Mouse (Mus musculus): ENCODE results near the gene Erfe. TPM values are rescaled to one million over a fixed set of nuclear protein-coding genes. Genes with fewer than 3 reads are reported as not detected.

The Erfe gene
- polyA plus RNA-seq, 1 experiment from 2014 or later, result 1.8 TPM

DNA sequence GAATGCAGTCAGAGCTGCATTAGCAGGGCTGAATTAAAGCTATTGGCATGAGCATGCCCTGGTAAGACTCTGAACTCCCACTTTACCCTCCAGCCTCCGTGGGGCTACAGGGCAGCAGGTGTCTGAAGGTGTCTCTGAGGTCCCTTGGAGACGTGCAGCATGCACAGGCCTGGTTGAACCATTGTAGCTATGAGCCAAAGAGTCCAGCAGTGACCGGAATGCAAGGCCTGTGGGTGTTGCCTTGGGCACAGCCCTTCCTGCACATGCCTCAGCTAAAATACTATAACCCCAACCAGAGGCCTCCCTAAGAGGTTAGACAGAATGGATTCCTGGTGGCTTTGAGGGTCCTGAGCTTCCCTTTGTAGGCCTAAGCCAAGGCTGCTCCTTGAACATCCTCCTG lies 15.0 kb upstream of the Erfe start:
- H3K4me1 ChIP-seq, result no peaks in the 10 kb centered on the region
- H3K4me3 ChIP-seq, result no peak overlapping the region
- H3K27ac ChIP-seq, result no peak overlapping the region
- WGBS, result 80% methylated on average over 3 of the region's 3 CpGs
- no peaks in the 10 kb centered on the region for H3K36me3 ChIP-seq
- peaks cover 16% of the 10 kb centered on the region for H3K27me3 ChIP-seq (ENCODE audit: low read depth, poor library complexity, severe bottlenecking)
- no peaks in the 10 kb centered on the region for H3K9me3 ChIP-seq (replicated peaks)
- DNase-seq (ENCODE audit: low spot score), result no peak

DNA sequence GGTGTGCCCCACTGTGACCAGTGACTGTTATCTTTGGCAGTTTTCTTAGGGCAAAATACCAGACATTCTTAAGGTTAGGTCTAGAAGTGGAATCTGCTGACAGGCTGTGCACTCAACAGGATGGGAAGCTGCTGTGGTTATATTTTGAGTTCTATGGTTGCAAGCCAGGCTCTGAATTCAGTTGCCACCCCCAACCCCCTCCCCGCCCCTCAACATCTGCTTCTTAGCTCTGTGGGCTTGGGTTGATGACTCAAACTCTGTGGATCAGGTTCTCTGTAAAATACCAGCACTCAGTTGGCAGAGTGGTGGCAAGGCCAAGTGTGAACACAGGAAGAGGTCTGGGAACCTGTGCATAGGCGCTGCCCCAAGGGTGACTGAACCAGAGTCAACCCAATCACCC lies 14.0 kb upstream of the Erfe start:
- Histone ChIP-seq H3K9me3 (replicated peaks) (no peaks in the 10 kb centered on the region), H3K4me1 (no peaks in the 10 kb centered on the region), H3K36me3 (no peaks in the 10 kb centered on the region), H3K27ac (no peak overlapping the region), H3K27me3 (ENCODE audit: low read depth, poor library complexity, severe bottlenecking) (peaks cover 5% of the 10 kb centered on the region; the same call in 1 of the 2 replicates), H3K4me3 (no peak overlapping the region)
- no peak for DNase-seq (ENCODE audit: low spot score)
- 86% methylated on average over 2 of the region's 2 CpGs for WGBS

DNA sequence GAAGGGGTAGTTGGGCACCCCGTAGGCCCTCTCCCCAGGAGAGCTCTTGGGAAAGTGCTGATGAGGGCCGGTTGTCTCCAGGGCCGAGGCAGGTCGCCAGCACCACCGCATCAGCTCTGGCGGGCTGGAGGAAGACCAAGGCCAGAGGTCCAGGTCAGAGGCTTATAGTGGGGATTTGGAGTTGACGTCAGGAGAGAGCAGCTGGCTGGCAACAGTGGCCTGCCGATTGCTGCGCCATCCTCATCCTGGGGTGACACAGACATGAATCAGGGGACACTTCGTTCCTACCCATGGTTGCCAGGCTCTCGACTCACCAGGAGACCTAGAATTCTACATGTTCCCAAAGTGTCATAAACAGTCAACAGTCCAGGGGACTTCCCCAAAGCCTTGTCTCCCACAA lies 10.1 kb upstream of the Erfe start:
- Histone ChIP-seq H3K4me1 (no peaks in the 10 kb centered on the region), H3K4me3 (no peak overlapping the region), H3K9me3 (replicated peaks) (no peaks in the 10 kb centered on the region), H3K36me3 (no peaks in the 10 kb centered on the region), H3K27ac (no peak overlapping the region), H3K27me3 (ENCODE audit: low read depth, poor library complexity, severe bottlenecking) (no peaks in the 10 kb centered on the region)
- no peak for DNase-seq (ENCODE audit: low spot score)
- WGBS, result 90% methylated on average over 11 of the region's 11 CpGs

DNA sequence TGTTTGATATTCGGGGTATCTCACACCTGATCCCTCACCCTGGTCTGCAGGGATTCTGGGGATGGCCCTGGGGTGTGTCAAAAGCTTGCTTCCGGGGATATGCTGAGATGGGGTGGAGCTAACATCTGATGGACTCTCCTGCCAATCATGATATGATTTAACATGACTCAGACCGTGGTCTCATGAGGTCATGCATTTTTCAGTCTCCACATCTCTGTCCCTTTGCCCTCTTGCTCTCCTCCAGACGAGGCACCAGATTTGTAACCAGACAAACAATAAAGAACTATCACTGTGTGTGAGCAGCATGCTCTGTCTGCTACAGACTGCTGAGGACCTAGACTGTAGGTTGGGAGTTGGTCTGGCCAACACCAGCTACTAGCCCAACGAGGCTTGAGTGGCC lies 4.1 kb upstream of the Erfe start:
- WGBS, result 85% methylated on average over 5 of the region's 5 CpGs

DNA sequence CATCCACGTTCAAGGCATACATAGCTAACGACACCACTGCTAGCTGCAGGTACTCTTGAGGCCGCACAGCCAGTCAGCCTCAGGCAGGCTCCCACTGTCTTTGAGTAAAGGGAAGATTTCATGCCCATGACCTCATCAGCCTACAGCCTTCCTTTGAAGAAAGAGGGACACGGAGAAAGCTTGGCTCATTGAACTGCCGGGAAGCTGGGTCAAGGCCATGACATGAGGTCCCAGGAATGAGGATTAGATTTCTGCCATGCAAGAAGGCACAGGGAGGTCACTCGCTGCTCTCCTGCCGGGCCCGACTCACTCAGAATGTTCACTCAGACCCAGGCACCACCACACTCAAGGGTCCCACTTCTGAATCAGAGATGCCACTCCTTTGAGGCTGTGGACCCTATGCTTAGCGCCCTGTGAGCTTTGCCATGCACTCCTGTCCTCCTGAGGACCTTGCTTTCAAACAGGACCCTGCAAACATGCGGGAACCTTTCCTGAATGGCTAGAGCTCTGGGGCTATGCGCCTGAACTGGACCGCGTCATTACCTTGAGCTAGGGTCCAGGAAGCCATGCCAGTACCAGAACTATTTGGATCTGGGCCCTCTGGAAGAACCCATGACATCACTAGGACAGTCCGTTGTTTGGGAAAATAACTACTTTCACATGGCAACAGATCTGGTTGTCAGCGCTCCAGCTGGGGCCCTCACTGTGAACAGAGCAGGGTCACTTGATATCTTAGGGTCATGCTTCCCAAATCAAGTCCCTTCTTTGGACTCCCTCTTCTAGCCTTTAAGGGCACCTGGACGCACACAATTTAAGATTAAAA lies 1.2 kb upstream of the Erfe start:
- 92% methylated on average over 16 of the region's 16 CpGs for WGBS

More for the DNA sequence above, 4.1 kb upstream of the Erfe start:
- Histone ChIP-seq H3K4me3 (no peak overlapping the region), H3K27ac (no peak overlapping the region), H3K4me1 (peaks cover 16% of the 10 kb centered on the region), H3K9me3 (replicated peaks) (0 out of 2 replicates have a peak, but pooled peaks cover 5% of the 10 kb centered on the region), H3K27me3 (ENCODE audit: low read depth, poor library complexity, severe bottlenecking) (peaks cover 25% of the 10 kb centered on the region), H3K36me3 (no peaks in the 10 kb centered on the region)
- no peak for DNase-seq (ENCODE audit: low spot score)

DNA sequence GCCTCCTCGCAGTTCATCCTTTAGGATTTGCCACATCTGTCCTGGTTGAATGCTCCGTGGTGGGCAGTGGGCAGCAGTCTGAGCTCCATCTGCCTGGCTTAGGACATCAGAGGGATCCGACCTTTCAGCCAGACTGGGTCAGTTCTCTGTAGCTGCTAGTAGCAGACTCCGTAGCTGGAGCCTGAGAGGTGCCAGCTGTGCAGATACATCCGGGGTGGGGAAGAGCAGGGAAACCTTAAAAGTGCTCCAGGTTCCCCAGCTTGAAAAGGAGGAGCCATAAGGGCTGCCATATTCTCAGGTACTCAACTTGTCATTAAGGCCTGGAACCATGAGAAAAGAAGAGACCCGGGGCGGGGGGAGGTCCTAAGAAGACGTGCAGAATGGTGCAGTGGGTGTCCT lies 415 bp upstream of the Erfe start:
- peak overlapping the region; percentile 65 for H3K4me3 ChIP-seq
- WGBS, result 30% methylated on average over 8 of the region's 8 CpGs
- DNase-seq (ENCODE audit: low spot score), result no peak
- H3K4me1 ChIP-seq, result peaks cover 18% of the 10 kb centered on the region
- H3K9me3 ChIP-seq (replicated peaks), result 0 out of 2 replicates have a peak, but pooled peaks cover 5% of the 10 kb centered on the region
- peaks cover 39% of the 10 kb centered on the region for H3K27me3 ChIP-seq (ENCODE audit: low read depth, poor library complexity, severe bottlenecking)
- peaks cover 17% of the 10 kb centered on the region for H3K36me3 ChIP-seq
- no peak overlapping the region for H3K27ac ChIP-seq

More for the DNA sequence above, 1.2 kb upstream of the Erfe start:
- 0 out of 2 replicates have a peak, but pooled peaks cover 5% of the 10 kb centered on the region for H3K9me3 ChIP-seq (replicated peaks)
- H3K4me1 ChIP-seq, result peaks cover 18% of the 10 kb centered on the region
- peaks cover 39% of the 10 kb centered on the region for H3K27me3 ChIP-seq (ENCODE audit: low read depth, poor library complexity, severe bottlenecking)
- H3K4me3 ChIP-seq, result no peak overlapping the region
- no peak overlapping the region for H3K27ac ChIP-seq
- H3K36me3 ChIP-seq, result peaks cover 10% of the 10 kb centered on the region
- no peak for DNase-seq (ENCODE audit: low spot score)

DNA sequence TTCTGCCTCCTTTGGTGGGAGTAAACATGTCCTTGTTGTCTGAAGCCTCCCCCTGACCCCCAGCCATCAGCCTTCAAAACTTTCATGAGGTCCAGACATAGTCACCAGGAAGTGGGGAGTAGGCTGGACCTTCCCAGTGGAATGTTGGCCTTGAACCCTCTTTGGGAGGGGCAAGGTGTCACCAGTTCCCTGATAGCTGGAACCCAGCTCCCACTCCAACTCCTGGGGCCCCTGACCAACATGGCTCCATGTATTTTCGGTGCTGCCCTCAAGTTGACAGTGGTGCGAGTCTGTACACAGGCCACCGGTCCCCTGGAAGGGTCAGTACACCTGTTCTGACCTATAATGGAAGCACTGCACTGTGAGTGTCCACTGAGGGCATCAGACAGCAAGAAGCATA lies 1.1 kb downstream of the Erfe start:
- Histone ChIP-seq H3K9me3 (replicated peaks) (0 out of 2 replicates have a peak, but pooled peaks cover 5% of the 10 kb centered on the region), H3K36me3 (peaks cover 32% of the 10 kb centered on the region), H3K4me3 (no peak overlapping the region), H3K27ac (no peak overlapping the region), H3K4me1 (peaks cover 18% of the 10 kb centered on the region), H3K27me3 (ENCODE audit: low read depth, poor library complexity, severe bottlenecking) (peaks cover 39% of the 10 kb centered on the region)
- DNase-seq (ENCODE audit: low spot score), result no peak
- WGBS, result 92% methylated on average over 3 of the region's 3 CpGs

DNA sequence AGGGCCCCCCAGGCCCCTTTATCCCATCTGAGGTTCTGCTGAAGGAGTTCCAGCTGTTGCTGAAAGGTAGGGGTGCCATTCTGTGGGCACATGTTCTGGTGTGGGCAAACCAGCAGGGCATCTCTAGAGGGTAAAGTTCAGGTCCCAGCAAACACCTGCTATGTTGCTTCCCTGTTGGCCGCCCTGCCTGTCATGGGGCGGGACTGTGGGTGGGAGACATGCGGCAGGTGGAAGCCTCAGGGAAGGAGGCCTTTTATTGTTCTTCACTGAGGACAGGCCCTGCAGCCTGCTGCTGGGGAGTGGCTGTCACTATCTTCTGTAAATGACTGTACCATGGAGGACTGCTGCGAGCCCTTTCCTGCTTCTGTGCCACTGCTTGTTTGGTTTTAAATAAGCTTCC lies 3.2 kb downstream of the Erfe start:
- 74% methylated on average over 4 of the region's 4 CpGs for WGBS
- 0 out of 2 replicates have a peak, but pooled peaks cover 2% of the 10 kb centered on the region for H3K9me3 ChIP-seq (replicated peaks)
- peaks cover 39% of the 10 kb centered on the region for H3K27me3 ChIP-seq (ENCODE audit: low read depth, poor library complexity, severe bottlenecking)
- peaks cover 18% of the 10 kb centered on the region for H3K4me1 ChIP-seq
- H3K4me3 ChIP-seq, result no peak overlapping the region
- peaks cover 53% of the 10 kb centered on the region for H3K36me3 ChIP-seq
- no peak for DNase-seq (ENCODE audit: low spot score)
- H3K27ac ChIP-seq, result no peak overlapping the region

DNA sequence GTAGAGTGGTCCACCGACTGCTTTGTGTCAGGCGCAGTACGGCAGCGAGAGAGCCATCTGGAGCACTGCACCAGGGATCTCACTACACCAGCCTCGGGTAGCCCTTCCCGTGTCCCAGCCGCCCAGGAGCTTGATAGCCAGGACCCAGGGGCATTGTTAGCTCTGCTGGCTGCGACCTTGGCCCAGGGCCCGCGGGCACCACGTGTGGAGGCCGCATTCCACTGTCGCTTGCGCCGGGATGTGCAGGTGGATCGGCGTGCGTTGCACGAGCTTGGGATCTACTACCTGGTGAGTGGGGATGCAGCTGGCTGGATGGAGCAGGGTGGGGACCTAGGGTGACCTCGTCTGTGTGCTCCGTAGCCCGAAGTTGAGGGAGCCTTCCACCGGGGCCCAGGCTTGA lies 3.8 kb downstream of the Erfe start:
- no peak overlapping the region for H3K27ac ChIP-seq
- peaks cover 60% of the 10 kb centered on the region for H3K36me3 ChIP-seq
- peaks cover 34% of the 10 kb centered on the region for H3K27me3 ChIP-seq (ENCODE audit: low read depth, poor library complexity, severe bottlenecking)
- WGBS, result 88% methylated on average over 23 of the region's 23 CpGs
- no peak overlapping the region for H3K4me3 ChIP-seq
- no peak for DNase-seq (ENCODE audit: low spot score)
- no peaks in the 10 kb centered on the region for H3K9me3 ChIP-seq (replicated peaks)
- peaks cover 18% of the 10 kb centered on the region for H3K4me1 ChIP-seq

DNA sequence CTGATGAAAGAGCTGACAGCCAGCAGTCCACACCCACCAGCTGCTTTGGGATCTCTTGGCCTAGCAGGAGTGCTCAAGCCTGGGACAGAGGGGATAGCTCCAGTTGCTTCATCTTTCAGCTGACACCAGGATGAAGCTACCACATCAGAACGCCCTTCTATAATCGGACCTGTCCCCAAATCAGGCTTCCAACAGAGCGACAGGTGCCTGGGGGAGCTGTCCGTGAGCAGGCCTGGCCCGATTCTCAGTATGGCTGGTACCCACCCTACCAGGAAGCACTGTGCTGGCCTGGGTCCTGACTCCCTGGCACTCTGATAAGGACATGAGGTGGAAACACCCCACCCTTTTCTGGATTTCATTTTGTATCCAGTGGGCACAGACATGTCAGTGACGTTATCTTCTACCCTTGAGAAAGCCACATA lies 7.2 kb downstream of the Erfe start:
- 96% methylated on average over 6 of the region's 6 CpGs for WGBS
- peaks cover 93% of the 10 kb centered on the region for H3K36me3 ChIP-seq
- no peak for DNase-seq (ENCODE audit: low spot score)
- H3K27ac ChIP-seq, result no peak overlapping the region
- H3K4me3 ChIP-seq, result no peak overlapping the region
- H3K27me3 ChIP-seq (ENCODE audit: low read depth, poor library complexity, severe bottlenecking), result 0 out of 2 replicates have a peak, but pooled peaks cover under 1% of the 10 kb centered on the region
- H3K4me1 ChIP-seq, result no peaks in the 10 kb centered on the region
- no peaks in the 10 kb centered on the region for H3K9me3 ChIP-seq (replicated peaks)

DNA sequence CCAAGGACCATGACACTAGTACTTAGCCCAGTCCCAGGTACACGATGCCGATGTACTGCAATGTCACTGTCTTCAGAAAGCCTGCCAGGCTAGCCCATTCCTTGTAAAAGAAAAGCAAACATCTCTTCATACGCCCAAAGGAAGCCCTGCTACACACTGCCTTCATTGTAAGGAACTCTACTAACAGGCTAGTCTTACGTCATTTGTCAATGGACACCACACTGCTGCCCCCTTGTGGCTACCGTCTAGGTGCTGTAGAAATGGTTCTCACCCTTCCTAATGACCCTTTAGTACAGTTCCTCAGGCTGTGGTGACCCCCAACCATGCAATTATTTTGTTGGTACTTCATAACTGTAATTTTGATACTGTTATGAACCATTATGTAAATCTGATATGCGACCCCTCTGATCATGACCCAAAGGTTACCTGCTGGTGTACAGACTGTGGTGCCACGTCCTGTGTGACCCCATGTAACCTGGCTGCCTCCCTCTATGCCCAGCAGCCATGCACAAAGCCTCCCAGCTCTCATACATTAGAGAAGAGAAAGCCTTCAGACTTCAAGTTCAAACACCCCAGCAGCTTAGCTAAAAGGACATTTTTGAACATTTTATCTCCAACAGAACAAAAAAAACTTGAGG lies 14.3 kb downstream of the Erfe start:
- H3K36me3 ChIP-seq, result peaks cover 96% of the 10 kb centered on the region
- H3K4me3 ChIP-seq, result no peak overlapping the region
- no peaks in the 10 kb centered on the region for H3K4me1 ChIP-seq
- no peak overlapping the region for H3K27ac ChIP-seq
- 68% methylated on average over 7 of the region's 7 CpGs for WGBS
- no peaks in the 10 kb centered on the region for H3K9me3 ChIP-seq (replicated peaks)
- DNase-seq (ENCODE audit: low spot score), result peak; percentile 78
- no peaks in the 10 kb centered on the region for H3K27me3 ChIP-seq (ENCODE audit: low read depth, poor library complexity, severe bottlenecking)

DNA sequence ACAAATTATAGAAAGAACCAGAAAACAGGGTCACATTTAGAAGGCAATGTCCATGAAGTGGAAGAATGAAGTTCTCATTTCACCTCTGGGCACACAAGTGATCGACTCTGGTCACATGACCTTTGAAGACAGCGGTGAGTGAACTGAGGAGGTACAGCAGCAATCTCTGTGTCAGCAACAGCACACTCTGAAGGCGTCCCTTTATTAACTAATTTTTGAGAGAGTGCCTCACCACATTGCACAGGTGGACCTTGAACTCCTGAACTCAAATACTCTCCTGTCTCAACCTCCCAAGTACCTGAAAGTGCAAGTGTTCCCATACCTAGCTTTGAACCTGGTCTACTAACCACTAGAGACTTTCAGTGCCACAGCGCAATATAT lies 14.9 kb downstream of the Erfe start:
- H3K27ac ChIP-seq, result no peak overlapping the region
- no peak overlapping the region for H3K4me3 ChIP-seq
- 92% methylated on average over 4 of the region's 4 CpGs for WGBS
- no peaks in the 10 kb centered on the region for H3K27me3 ChIP-seq (ENCODE audit: low read depth, poor library complexity, severe bottlenecking)
- H3K36me3 ChIP-seq, result peaks cover 96% of the 10 kb centered on the region
- no peak for DNase-seq (ENCODE audit: low spot score)
- no peaks in the 10 kb centered on the region for H3K4me1 ChIP-seq
- H3K9me3 ChIP-seq (replicated peaks), result no peaks in the 10 kb centered on the region

DNA sequence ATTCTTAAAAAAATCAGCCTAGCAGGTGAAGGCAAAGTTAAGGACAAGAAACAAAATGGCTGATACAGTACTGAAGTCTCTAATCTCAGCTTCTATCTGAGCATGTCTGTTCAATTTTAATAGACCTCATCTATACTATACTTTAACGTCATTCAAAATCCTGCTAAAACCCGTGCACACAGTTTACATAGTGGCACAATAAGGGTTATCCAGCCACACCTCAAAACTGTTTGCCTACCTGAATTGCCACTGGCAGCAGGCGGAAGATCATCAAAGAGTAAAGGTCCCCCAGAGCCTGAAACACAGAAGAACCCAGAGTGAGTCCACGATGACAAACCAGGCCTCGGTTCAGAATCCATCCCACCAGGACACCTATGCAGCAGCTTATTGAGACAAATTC lies 24.1 kb downstream of the Erfe start:
- H3K4me1 ChIP-seq, result no peaks in the 10 kb centered on the region
- H3K36me3 ChIP-seq, result peaks cover 100% of the 10 kb centered on the region
- no peak for DNase-seq (ENCODE audit: low spot score)
- H3K27ac ChIP-seq, result no peak overlapping the region
- H3K9me3 ChIP-seq (replicated peaks), result no peaks in the 10 kb centered on the region
- H3K27me3 ChIP-seq (ENCODE audit: low read depth, poor library complexity, severe bottlenecking), result no peaks in the 10 kb centered on the region
- H3K4me3 ChIP-seq, result no peak overlapping the region
- WGBS, result 94% methylated on average over 5 of the region's 5 CpGs

All from limb, embryonic 10.5 days (tissue).